Mouse (Mus musculus) T-helper 1 cell (primary cell): ENCODE measurements around the gene Map7d3.

Experiments
- in situ Hi-C: fragments of 300-600 bp; cut with MboI, MseI; formaldehyde crosslinking; loops from one replicate; pipeline ENCODE4 v1.15.1; 2025; ENCODE audit warnings: high pct_unique_total_duplicates

Map7d3 gene

GRCm38 (mm10) chrX:56821765-56822603, at the start of gene Map7d3:
Gene Map7d3, minus strand, starts transcription at chrX:56822326.
- in situ Hi-C loops = no loop called here

GRCm38 (mm10) chrX:56869863-56870262, 47.7 kb upstream of the Map7d3 start, which contains the start of gene Adgrg4:
Gene Adgrg4, plus strand, starts transcription at chrX:56870163.
- in situ Hi-C loops = no loop called here

- in situ Hi-C loops = no loop called here
These were observed 19.1 kb upstream of the Map7d3 start for GRCm38 (mm10) chrX:56841255-56841654.

- in situ Hi-C loops = no loop called here
These were observed 17.2 kb upstream of the Map7d3 start for GRCm38 (mm10) chrX:56839369-56839768.

DNA sequence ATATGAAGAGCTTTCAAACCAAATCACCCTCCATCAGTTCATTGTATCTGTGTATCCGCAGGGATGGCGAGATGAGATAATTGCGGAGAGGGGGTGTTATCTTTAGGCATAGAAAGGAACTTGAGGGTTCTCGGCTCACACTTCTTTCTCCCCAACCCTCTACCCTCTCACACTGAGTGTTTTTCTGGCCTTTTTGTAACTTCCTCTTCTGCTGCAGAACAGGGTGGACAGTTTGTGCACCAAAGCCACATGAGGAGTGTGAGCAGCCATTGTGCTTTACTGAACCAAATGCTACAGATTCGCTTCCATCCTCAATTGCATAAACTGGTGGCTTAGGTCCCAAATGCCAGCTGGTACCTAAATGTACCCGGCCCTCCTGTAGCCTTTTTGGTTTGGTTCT, 13.7 kb upstream of the Map7d3 start:
- in situ Hi-C loops = no loop called here

DNA sequence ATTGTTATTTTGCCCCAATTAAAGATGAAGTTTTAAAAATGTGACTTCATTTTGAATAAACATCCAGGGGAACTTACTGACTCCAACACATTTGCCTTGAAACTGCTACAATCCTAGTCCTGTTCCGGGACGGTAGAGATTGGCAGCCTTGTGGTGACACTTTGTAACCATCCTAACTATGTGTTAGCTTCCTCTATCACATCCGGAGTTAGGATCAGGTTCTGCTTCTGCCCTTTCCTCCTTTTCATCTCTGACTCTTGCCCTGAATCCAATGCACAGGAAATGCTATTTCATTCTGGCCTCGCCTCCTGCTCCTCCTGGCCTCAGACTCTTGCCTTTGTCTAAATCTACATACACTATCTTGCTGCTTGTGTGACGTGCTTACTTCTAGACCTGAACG, 5.4 kb upstream of the Map7d3 start:
- in situ Hi-C loops = no loop called here

DNA sequence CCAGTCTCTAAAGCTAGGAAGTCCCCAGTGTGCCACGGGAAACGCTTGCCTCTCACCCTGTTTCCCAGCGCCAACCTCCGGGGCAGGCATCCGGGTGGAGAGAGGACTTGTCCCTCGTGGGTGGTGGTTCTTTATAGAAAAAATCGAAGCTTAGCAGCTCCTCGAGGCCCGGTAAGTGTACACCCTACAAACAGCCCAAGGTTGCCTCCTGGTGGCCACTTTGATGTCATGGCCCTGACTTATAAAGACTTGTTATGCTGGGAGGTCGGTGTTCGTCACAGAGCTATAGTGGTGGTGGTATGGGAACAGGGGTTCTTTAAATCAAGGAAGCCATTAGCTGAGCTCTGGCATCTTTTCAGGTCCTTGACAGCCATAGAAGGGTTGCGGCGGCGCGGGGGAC, 30.9 kb downstream of the Map7d3 start:
- in situ Hi-C loops = no loop called here

DNA sequence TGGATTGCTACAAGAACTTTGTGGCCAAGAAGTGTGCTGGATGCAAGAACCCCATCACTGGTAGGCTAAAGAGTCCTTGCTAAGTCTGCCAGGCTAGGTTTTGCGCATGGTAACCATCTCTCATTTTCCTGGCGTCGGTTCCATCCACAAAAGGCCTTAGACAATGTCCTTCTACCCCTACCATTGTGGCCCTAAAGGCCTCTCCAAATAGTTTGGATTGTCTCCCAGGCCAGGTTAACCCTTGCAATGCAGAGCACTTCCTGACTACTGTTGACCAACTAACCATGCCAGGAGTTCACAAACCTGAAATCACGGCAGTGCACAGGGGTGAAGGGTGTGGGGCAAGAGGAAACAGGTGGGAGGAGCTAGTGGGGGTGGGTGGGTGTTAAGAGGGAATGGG, 31.5 kb downstream of the Map7d3 start:
- in situ Hi-C loops = no loop called here

DNA sequence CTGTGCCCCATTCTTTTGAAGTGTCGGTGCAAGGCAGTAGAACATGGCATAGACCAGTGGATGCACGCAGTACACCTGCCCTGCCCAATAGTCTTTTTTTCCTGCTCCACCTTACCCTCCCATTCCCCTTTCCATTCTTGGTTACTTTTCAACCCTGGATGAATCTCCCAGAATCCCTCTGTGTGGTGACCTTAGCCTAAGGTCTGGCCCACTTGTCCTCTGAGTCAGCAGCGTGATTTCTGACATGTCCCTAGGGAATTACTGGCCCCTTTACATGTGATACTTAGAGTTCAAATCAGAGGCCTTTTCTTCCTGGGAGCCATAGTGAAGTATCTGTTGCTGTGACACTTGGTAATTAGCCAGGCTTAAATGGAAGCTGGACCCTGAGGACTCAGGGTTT, 34.6 kb downstream of the Map7d3 start:
- in situ Hi-C loops = no loop called here

DNA sequence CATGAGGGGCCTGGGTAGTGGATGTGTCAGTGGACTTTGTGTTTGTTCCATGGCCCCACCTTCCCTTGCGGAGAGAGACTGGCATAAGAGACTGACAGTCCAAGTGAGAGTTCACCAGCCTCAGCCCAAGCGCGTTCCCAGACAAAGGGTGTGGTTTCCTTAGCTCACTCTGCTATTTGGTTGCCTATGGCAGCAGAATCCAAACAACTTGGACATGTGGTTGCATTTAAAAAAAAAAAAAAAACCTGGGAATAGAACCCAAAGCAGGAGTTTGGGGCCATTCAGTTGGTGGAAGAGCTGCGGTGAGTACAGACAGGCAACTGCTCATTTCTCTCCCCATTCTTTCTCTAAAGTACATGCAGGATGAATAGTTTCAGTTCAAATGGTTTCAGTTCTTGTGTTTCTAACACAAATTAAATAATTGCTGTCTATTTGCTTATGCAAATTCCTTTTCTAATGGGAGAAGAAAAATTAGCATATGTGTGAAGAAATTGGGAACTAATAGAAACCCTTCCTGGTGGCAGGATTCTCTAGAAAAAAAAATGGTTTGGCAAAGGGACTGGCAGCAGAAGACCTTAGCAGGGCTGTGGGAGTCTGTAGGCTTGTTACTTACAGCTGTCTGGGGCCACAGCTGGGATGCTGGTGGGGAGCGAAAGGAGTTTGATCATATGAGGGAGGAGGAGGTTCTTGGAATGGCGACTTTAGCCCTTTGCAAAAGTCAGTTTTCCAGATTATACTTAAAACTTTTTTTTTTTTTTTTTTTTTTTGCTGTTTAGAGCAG, 35.7 kb downstream of the Map7d3 start:
- in situ Hi-C loops = no loop called here

- in situ Hi-C loops = no loop called here
These were observed 48.8 kb downstream of the Map7d3 start for GRCm38 (mm10) chrX:56773329-56773728.

GRCm38 (mm10) chrX:56771751-56772150, 50.4 kb downstream of the Map7d3 start:
- in situ Hi-C loops = no loop called here

DNA sequence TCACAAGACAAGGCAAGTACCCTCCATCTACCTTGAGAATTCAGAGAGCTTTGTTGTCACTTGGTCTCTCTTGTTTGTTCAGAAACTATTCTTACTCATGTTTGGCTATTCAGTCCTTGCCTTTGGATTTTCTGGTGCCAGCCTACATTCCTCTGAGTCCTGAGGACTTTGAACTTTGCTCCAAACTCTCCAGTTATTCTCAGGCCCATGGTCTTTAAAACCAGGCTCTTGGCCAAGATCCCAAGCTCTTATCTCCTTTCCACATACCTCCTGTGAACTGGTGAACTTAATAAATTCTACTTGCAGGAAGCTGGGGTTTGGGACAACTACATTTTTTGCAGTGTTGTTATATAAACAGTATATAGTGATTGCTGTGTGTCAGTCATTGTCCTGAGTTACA, 52.3 kb downstream of the Map7d3 start:
- in situ Hi-C loops = no loop called here

- in situ Hi-C loops = no loop called here
These were observed 61.8 kb downstream of the Map7d3 start for GRCm38 (mm10) chrX:56760257-56760760.

DNA sequence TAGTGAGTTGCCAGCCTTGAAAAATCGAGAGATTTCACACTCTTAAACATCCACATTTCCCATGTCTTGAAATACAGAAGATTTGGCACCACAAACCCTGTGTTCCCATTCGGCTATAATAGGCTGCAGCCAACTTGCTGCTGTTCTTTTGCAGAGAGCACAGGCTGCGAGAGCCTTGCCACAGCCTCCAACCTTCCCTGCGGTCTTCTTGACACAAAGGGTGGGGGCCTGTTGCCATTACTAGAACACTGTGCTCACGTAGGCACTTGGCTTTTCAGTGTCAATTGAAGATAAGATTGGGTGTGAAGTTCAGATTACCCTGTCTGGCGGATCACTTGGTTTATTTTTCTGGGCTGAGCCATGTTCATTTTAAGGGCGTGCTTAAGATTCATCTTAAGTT, 65.8 kb downstream of the Map7d3 start:
- in situ Hi-C loops = no loop called here

DNA sequence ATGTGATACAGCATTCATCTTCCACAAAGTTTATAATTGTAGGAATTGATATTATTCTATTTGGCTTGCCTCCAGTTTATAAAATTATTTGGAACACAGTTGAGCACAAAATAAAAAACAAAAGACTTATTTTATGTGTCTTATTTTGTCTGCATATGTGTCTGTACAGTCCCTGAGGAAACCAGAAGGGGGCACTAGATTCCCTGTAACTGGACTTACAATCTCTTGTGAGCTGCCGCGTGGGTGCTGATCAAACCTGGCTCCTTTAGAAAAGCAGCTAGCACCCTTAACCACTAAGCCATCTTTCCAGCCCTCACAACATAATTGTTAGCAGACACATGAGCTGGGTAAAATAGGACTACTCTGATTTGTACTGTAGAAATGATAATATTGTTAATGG, 66.5 kb downstream of the Map7d3 start:
- in situ Hi-C loops = no loop called here

DNA sequence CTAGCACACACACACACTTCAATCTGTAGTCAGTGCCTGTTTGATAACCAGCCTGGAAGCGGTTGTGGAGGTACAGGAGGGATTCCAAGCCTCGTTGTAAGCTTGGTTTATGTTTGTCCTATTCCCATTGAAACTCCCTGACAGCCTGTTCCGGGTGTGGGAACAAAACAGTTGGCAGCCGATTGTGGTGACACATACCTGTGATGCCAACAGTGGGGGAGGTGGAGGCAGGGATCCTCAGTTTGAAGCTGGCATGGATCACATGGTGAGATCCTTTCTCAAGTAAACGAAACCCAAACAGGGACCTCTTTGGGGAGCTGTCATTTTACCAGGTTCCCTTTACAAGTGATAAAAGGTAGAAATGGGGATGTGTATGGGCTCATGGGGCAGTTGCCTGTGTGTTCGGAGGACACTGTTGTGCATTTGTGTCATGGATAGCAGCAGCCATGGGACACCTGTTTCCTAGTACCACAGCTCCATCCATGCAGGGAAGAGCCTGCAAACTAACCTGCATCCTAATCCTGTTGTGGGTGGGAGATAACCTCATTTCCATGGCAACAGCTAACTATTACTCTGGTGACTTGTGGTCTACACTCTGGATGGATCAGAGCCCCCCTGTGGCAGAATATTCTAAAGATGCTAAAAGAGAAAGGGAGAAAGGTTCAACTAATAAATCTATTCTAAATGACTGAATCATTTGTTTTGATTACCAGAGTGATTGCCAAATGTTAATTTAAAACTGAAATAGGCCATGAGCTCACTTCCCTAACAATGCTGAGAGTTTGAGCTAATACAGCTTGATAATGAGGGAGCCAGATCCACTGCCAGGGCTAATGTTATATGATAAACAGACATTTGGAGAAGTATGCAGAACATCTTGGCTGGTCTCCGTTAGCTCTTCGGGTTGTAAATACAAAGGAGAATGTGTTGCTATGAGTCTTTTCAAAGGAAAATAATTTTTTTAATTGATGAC, 68.5 kb downstream of the Map7d3 start:
- in situ Hi-C loops = no loop called here

DNA sequence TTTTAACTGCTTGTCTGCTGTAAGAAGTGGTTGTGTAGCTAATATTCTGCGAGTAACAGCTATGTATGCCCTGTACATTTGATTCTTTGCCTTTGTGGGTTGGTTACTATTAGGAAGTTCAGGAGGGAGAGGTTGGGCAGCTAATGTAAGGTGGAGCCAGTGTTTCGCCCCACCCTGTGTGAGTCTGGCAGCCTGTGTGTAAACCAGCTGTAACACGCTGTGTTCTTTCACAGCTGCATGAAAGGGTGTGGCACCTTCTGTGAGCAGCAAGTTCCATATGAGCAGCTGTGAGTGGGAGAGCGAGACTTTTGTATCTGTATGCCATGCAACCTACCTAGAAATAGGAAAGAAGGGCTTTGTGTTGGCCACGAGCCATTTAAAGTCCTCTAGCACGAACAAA, 70.0 kb downstream of the Map7d3 start:
- in situ Hi-C loops = no loop called here

- in situ Hi-C loops = no loop called here
These were observed 70.6 kb downstream of the Map7d3 start for GRCm38 (mm10) chrX:56751536-56751935.
